In genomic region chr8:113513886-113514730, GRCm38 (mm10) we compare ENCODE assay signal across 17 mouse cellular contexts.
DNase-seq lines count a peak whose midpoint lies in the region; ATAC-seq lines count a peak whose summit lies in the region.
"Had no signal": no experiment of that assay in that cellular context is flagged by ENCODE, and none has a peak within 500 bp of the region (broad histone marks: within the 10 kb centered on the region; RNA-seq: fewer than 3 reads in every experiment).

No protein-coding gene starts in this region.

- no peak overlapping the region for H3K4me3 ChIP-seq in kidney, embryonic 15.5 days (replicated peaks)
- no peak overlapping the region for H3K4me3 ChIP-seq in intestine, embryonic 16.5 days (ENCODE audit: low read length)
- H3K4me3 ChIP-seq: forebrain, embryonic 13.5 days; heart, embryonic 15.5 days; neural tube, embryonic 13.5 days had no signal

- no peaks in the 10 kb centered on the region for H3K27me3 ChIP-seq in kidney, embryonic 15.5 days
- no peaks in the 10 kb centered on the region for H3K27me3 ChIP-seq in intestine, embryonic 16.5 days (replicated peaks; ENCODE audit: control insufficient read depth, insufficient read depth, low read length)
- H3K27me3 ChIP-seq: forebrain, embryonic 13.5 days; heart, embryonic 15.5 days; neural tube, embryonic 13.5 days had no signal

- 56% methylated on average over 14 of the region's 14 CpGs for WGBS in kidney, embryonic 15.5 days
- WGBS in intestine, embryonic 16.5 days: 44% methylated on average over 14 of the region's 14 CpGs

- H3K27ac ChIP-seq in kidney, embryonic 15.5 days: no peak overlapping the region
- H3K27ac ChIP-seq in intestine, embryonic 16.5 days (ENCODE audit: low read length): no peak overlapping the region
- H3K27ac ChIP-seq: forebrain, embryonic 13.5 days; heart, embryonic 15.5 days; kidney, postnatal 0 days; liver, embryonic 14.5 days; neural tube, embryonic 13.5 days had no signal

- no peak overlapping the region for H3K4me2 ChIP-seq in kidney, embryonic 15.5 days
- H3K4me2 ChIP-seq in intestine, embryonic 16.5 days (ENCODE audit: low read depth, low read length): no peak overlapping the region
- H3K4me2 ChIP-seq: forebrain, embryonic 13.5 days; heart, embryonic 15.5 days; neural tube, embryonic 13.5 days had no signal

- H3K4me1 ChIP-seq in kidney, embryonic 15.5 days: no peaks in the 10 kb centered on the region
- 0 out of 2 replicates have a peak, but pooled peaks cover 4% of the 10 kb centered on the region for H3K4me1 ChIP-seq in intestine, embryonic 16.5 days (ENCODE audit: control insufficient read depth, insufficient read depth, low read length)
- H3K4me1 ChIP-seq: heart, embryonic 15.5 days; neural tube, embryonic 13.5 days had no signal

- peak; percentile 4 for DNase-seq in adrenal gland, postnatal 25 days
- no peak for DNase-seq in adrenal gland, postnatal 14 days
- DNase-seq in kidney, adult 9 months: peak; percentile 9
- no peak for DNase-seq in frontal cortex, postnatal 10 days (ENCODE audit: low spot score in 2 of 2)
- DNase-seq: cerebellum, adult 2 months; embryo, embryonic 11 days; right cerebral cortex, postnatal 4 days had no signal

- H3K9me3 ChIP-seq in kidney, embryonic 15.5 days (replicated peaks): no peaks in the 10 kb centered on the region
- H3K9me3 ChIP-seq in intestine, embryonic 16.5 days (ENCODE audit: control insufficient read depth, low read length): no peaks in the 10 kb centered on the region
- H3K9me3 ChIP-seq: forebrain, embryonic 13.5 days; heart, embryonic 15.5 days; neural tube, embryonic 13.5 days had no signal

- H3K9ac ChIP-seq in kidney, embryonic 15.5 days: no peak overlapping the region
- no peak overlapping the region for H3K9ac ChIP-seq in intestine, embryonic 16.5 days (ENCODE audit: low read depth, low read length)
- H3K9ac ChIP-seq: forebrain, embryonic 13.5 days; heart, embryonic 15.5 days; liver, embryonic 14.5 days; neural tube, embryonic 13.5 days had no signal

- no peak for ATAC-seq in kidney, embryonic 15.5 days (replicated peaks; ENCODE audit: low FRiP score)
- ATAC-seq in intestine, embryonic 16.5 days: peak; percentile 89
- no peak for ATAC-seq in megakaryocyte, adult 5-6 weeks (ENCODE audit: poor library complexity, severe bottlenecking)
- ATAC-seq: forebrain, embryonic 13.5 days; lung, postnatal 0 days had no signal

- no peaks in the 10 kb centered on the region for H3K36me3 ChIP-seq in kidney, embryonic 15.5 days
- no peaks in the 10 kb centered on the region for H3K36me3 ChIP-seq in intestine, embryonic 16.5 days (ENCODE audit: control insufficient read depth, insufficient read depth, low read length)
- H3K36me3 ChIP-seq: G1E; heart, embryonic 15.5 days; neural tube, embryonic 13.5 days had no signal

Comparison
In these comparisons a context has a peak if more than half of its experiments do, and no peak if none do; other contexts are left out.
1. DNase-seq: peak in adrenal gland, postnatal 25 days (single experiment) and kidney, adult 9 months (single experiment); none in adrenal gland, postnatal 14 days (single experiment) and frontal cortex, postnatal 10 days (0 of 2).